Mouse (Mus musculus) spleen, postnatal 36 days (tissue): Measurements from ENCODE around the gene Tmc8.

Source experiments
- DNase-seq, 2 experiments: peaks; one replicate each; pipeline ENCODE4 v3.0.0; 2022; ENCODE audit warnings: low spot score in 2 of 2, mixed read lengths in 1 of 2

The Tmc8 gene

DNA sequence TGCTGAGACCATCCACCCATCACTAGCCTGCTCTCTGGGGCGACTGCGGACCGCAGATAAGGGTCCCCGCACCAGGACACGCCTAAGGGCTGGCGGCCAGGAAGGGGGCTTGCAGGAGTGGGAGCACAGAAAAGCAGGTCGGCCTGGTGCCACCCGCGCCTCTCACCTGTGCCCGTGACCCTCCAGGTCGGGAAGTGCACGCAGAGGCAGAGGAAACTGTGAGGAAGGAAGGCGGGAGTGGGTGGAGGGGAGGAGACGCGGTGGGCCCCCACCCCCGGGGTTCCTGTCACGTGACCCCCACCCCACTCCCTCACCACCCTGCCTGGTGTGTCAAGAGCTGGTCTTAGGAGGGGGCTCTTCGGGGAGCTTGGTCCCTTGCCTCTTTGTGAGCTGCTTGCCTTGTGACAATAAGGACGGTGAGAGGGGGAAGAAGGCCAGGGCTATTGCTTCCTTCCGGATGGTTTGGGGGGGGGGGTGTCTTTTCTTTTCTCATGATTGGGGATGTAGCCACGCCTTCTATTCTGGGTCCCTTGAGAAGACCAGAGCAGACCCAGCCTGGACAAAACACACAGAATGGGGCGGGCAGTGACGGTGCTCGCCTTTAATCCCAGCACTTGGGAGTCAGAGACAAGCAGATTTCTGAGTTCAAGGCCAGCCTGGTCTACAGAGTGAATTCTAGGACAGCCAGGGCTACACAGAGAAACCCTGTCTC, at the start of gene Tmc8, which contains the start of gene Tmc6:
Gene Tmc8, plus strand, starts transcription at position 84 of the 712 bp plus-strand sequence.
Gene Tmc6, minus strand, starts transcription at position 206 of the 712 bp plus-strand sequence.
- peak; percentile 92 to 93 for DNase-seq

DNA sequence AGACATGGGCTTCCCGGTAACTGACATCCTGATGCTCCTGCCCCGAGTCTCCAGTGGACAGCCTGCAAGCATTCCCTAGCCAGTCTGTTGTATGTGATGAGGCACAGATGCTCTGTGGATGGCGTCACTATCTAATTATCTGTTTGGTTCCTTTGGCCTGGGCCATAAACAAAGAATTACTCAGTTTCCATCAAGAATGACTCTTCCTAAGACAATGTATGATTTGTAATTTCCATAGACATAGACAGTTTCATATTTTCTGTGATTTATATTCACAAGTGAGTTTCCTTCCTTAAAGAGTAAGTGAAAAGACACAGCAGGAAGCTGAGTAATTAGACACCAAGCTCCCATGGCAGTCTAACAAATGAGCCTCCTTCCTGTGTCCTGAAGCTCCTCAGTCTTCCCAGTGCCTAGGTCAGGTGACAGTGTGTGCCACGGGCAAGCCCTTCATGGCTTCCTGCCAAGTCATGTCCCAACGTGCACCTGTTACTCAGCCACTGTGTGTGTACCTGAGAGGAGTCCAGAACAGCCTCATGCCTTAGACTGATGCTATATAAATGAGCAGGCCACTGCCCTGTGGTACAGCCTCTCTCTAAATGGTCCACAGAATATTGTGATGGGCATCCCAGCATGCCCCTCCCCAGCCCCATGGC, 45.7 kb upstream of the Tmc8 start:
- no peak for DNase-seq

DNA sequence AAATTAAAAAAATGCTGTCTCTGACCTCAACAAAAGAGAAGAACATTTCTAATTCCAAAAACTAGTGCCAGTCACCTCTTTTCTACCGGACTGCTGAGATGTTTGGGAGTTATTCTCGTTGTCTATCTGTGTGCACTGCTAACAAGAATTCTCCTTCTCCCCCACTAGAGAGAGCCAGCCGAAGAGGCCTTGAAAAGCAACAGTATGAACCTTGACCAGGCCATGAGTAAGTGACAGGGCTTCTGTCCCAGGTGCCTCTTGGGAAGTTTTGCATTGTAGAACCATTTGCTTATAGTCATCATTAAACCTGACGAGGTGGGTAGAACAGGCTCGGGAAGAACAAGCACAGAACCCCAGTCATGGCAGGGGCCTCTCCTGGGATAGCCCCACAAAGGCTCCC, 43.8 kb upstream of the Tmc8 start:
- no peak for DNase-seq

DNA sequence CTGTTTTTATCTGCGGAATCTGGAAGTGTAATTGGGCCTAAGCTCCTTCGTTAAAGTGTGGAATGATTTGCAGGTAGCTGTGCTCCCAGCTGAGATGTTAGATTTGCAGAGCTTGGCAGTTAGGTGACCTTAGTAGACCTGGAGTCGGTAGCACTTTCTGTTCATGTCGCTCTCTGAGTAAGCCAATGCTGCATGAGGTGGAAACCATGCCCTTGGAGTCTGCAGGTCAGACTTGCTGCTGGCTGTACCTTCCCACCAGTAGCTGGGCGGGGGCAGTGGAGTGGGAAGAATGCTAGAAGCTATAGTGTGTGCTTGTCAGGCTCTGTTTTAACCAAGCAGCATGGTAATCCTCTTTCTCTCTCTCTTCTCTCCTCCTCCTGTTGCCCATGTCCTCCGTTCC, 40.7 kb upstream of the Tmc8 start:
- no peak for DNase-seq

DNA sequence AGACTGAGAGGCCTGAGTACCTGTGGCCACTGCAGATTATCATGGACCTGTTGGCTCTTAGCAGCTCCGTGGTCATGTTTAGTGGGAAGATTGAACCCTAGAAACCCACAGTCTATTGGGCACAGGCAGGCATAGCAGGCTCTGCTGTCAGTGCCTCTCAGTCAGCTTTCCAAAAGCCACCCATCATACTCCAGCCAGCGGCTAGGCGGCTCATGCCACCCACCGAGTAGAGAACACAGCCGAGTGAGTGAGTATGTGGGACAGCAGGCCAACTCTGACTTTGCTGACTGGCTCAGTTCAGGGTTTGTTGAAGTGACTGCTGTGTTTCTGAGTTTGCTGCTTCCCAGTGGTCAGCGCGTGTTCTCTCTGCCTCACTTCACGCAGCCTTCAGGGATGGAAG, 39.6 kb upstream of the Tmc8 start:
- DNase-seq = no peak

DNA sequence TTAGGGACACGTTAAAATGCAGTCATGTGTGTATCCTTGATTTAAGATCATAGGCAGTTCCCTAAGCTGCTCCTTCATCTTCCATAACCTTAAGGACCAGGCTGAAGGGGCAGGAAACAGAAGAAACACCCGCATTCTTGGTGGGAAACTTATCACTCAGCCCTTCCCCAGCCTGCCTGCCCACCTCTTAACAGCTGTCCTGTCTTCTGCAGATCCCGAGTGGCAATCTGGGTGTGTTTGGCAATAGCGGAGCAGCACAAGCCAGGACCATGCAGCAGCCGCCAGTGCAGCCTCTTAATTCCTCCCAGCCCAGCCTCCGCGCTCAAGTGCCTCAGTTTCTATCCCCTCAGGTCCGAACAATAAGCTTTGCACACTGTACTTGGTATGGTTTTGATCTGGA, 39.2 kb upstream of the Tmc8 start:
- DNase-seq = no peak

DNA sequence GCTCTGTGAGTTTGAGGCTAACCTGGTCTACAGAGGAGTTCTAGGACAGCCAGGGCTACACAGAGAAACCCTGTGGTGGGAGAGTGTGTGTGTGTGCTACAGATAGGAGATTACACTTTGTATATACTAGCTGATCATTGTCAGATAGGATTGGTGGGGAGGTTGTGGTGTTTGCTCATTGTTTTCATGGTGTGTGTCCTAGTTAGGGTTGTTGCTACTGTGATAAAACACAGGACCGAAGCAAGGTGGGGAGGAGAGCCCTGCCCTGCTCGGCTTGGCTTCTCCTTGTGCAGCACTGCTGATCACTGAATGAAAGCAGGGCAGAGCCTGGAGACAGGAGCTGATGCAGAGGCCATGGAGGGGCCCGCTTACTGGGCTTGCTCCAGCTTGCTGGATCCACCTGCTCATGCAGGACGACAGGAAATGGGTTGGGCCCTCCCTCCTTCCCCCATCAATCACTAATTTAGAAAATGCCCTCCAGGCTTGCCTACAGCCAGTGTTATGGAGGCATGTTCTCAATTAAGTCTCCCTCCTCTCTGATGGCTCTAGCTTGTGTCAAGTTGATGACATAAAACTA, 38.3 kb upstream of the Tmc8 start:
- DNase-seq = no peak

DNA sequence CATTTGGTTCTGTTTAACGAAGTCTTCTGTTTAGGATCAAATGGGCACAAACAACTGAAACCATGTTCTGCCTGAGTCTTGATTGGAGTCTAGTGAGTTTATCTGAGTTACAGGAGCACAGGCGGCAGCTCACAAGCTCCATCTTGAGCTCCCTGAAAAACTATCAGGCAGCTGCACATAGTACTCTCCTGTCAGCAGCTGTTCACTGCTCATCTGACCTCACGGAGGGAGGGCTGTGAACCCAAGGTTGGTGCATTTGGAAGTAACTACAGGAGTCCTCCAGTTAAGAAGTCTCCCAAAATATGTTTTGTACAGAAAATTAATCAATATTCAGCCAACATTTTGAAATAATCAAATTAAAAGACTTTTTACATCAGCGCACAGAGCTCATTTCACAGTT, 33.2 kb upstream of the Tmc8 start:
- DNase-seq = no peak

DNA sequence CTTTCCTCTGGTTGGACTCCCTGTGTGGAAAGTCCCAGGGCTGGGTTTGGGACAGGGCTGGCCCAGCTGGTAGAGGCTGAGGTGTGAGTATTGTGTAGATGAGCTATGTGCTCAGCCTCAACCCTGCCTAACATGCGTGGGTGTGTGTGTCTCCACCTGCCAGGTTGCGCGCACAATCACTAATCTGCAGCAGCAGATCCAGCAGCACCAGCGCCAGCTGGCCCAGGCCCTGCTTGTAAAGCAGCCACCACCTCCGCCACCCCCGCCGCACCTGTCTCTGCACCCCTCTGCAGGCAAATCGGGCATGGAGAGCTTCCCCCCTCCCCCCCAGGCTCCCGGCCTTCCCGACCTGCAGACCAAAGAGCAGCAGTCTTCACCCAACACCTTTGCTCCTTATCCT, 32.5 kb upstream of the Tmc8 start:
- DNase-seq = no peak

DNA sequence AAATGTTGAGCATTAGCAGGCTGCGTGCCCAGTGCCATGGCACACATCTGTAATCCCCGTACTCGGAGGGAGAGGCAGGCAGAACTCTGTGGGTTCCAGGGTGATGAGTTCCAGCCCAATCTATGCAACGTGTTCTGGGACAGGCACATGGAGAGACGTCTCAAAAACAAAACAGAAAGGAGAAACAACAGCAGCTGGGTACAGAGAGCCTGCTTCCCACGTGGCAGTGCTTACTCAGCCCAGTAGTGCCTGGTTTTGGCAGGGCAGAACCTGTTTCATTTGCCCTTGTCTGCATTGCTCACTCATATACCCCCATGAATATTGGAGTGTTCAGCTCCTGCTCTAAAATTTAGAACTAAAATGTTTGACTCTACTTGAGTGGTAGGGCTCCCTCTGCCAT, 30.3 kb upstream of the Tmc8 start:
- no peak for DNase-seq

DNA sequence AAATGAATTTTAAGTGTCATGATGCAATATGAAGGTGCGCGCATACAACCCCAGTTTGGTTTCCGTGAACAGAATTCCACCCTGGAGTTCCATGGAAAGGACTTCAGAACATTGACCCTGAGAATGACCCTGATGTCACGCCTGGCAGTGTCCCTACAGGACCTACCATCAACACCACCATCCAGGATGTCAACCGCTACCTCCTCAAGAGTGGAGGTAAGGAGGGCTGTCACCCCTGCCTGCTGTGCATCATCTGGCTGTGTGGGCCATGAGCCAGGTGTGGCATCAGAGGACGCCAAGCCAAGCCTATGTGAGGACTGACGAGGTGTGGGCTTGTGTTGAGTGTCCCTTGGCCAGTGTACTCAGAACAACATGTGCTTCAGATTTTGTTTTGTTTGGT, 26.0 kb upstream of the Tmc8 start:
- DNase-seq = no peak

DNA sequence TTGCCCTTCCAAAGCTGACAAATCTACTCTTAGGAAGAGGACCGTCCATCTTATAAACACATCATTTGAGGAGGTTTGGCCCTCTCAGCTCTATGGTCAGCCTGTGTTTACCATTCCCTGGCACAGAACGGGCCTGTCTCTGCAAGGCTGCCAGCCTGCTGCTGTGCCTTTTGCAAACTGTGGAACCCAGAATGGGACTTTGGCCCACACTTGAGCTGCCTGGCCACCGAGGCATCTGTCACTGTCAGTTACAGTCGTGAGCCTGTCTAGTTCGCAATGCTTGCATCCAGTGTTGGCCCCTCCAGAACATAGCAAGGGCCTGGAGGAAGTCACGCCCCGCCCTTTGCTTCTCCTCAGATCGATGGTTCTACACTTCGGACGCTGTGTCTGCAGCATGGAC, 22.6 kb upstream of the Tmc8 start:
- no peak for DNase-seq

DNA sequence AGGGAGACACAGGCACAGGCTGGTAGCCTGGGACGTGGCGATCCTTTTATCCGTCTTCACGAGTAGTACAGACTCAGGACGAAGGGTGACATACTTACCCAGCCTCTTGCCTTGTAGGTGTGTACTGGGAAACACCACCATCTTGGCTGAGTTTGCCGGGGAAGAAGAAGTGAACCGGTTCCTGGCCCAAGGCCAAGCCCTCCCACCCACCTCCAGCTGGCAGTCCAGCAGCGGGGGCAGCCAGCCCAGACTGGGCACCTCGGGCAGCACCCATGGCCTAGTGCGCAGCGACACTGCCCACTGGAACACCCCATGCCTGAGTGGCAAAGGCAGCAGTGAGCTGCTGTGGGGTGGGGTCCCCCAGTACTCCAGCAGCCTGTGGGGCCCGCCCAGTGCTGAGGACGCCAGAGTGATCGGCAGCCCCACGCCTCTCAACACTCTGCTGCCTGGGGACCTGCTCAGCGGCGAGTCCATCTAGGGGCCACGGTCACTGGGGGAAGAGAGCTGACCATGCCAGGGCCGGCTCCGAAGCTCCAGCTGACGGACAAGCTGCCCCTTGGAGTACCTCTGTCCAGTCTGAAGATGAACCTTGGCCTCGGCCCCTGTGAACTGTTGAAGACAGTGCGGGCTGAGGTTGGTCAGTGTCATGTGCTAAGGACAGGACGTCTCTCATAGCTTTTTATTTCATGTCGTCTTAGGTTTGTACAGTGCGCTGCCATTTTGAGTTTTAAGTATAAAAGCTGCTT, 21.3 kb upstream of the Tmc8 start:
- DNase-seq = no peak

DNA sequence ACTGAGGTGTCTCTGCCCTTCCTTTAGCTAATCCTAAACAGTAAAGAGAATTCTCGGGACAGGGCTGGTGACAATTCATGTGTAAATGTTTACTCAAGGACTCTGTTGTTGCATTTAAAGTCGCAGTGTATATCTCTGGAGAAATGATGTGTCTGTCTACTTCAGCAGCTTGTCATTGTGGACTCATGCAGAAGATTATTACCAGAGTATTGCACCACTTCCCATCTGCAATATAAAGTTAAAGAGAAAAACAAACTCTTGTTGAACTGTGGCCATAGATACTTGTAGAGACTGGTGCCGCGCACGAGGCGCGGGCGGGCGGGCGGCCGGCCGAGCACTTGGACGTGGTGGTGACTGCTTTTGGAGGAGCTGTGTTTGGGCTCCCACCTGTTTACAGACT, 20.1 kb upstream of the Tmc8 start:
- DNase-seq = no peak

DNA sequence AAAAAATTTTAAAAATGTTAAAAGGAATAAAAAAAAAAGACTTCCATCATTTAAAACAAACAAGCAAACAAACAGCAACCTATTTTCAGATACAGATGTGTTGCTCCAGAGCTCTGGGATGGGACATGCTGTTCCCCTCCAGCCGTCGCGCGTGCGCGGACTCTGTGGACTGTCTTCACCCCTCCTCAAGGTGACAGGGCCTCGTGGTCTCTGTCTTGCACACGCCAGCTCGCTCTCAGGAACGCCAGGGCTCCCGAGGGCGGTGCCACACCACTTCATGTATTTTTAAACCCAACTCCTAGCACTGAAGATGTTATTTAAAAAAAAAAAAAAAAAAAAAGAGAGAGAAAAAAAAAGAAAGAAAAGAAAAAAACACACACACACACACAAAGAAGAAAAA, 19.6 kb upstream of the Tmc8 start:
- DNase-seq = no peak

DNA sequence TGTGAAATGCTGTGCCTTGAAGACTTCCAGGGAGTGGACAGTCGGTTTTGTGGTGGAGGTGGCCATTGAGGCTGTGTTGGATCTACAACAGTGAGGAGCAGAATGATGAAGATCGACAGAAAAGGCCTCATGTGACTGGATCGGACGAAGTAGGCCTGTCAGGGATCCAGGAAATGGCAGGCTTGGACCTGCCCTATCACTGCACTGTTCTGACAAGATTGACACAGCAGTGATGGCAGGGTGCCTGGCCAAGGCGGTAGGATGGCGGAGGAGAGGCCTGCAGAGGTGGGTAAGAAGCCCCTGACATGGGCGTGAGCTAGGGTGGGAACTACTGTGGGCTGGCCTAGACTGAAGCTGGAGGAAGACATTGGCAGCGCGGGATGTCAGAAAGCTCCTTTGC, 17.6 kb upstream of the Tmc8 start:
- DNase-seq = no peak

DNA sequence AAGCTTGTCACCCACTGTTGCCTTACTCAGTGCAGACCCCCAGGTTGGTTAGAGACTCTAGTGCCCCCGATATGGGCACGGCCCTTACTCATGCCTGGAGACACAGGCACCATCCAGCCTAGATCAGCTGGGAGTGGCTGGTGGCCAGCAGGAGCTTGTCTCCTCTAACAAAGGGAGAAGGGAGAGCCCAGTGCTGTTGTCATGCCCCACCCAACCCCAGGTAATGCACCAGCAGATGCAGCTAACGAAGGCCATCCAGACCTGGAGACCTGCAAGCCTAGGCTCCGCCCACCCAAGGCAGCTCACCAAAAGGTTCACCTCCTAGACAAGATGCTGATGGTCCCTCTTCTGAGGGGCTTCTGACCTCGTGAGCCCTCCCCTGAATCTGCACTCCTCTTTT, 16.5 kb upstream of the Tmc8 start:
- DNase-seq = no peak

DNA sequence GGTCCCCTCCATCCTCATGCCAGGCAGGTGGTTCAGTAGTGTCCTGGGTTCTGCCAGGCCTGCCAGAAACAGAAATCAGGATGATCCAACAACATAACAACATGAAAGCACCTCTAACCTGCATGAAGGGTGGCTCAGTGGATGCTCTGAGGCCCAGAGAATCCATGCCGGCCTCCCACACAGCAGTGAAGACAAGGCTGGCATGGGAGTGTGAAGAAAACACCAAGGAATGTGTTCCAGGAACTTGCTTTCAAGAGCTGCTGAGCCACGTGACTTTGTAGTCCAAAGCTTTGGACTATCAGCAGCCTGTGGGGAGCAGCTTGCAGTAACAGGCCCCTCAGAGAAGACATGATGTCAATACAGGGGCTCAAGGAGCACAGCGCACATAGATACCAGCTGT, 15.6 kb upstream of the Tmc8 start:
- no peak for DNase-seq

DNA sequence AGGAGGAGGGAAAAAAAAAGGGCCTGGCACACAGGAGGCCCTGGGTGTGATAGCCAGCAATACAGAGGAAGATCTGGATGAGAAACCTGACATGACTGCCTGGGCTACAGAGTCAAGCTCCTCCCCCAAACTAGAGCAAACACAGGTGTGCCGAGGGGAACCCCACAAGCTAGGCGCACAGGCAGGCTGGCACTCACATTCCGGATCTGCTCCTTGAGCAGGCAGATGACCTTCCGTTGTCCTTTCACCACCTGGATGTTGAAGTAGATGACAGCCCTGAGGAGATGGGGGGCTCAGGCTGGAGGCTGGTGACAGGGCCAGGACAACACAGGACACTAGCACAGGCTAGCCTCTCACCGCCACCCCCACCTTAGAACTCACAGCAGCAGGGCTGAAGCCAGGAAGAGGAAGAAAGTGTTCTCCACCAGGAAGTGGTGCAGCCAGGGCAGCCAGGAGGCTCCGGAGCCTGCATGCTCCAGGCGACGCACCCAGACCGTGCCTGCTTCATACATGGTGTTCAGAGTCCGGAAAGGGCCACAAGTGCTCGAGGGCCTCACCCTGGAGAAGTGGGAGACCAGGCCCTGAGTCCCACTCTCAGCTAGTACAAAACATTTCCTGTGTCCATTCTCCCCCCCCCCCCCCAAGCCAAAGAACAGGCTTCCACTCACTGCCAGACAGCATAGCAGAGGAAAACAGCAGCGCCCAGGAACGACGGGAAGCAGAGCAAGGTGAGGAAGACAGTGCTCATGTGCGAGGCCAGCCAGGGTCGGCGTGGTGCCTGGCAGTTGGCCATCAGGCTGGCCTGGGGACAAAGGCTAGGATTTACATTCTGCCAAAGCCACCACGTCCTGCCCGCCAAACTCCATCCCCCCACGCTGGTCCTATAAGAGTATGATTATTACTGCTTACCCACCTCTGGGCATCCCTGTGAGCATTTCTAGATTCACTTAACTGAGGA, 12.9 kb upstream of the Tmc8 start:
- no peak for DNase-seq

DNA sequence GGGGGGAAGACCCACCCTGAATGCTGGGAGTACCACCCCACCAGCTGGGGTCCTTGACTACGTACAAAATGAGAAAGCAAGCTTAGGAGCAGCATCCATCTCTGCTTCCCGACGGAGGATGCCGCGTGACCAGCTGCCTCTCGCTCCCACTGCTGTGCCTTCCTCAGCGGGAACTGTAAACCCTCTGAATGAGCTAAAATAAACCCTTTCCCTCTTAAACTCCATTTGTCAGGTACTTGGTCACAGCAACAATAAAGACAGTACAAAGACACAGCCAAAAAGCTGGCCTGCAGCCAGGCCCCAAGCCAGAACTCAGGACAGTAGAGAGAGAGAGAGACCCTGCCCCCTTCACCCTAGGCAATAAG, 12.2 kb upstream of the Tmc8 start:
- no peak for DNase-seq

DNA sequence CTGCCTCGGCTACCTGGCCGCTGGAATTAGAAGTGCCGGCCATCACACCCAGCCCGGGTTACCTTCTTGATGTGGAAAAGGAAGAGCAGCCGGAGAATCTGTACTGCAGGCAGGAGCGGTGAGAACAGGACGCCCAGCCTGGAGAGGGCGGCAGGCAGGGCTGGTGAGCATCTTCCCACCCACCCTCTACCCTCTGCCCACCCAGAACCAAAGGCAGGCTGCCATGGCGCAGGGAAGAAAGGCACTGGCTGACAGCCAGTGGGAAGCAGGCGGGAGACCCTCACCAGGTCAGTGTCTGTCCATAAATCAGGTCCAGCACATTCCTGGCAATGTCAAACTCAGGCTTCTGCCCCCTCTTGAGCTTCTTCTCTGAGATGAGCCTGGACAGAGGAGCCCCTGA, 11.5 kb upstream of the Tmc8 start:
- DNase-seq = no peak

DNA sequence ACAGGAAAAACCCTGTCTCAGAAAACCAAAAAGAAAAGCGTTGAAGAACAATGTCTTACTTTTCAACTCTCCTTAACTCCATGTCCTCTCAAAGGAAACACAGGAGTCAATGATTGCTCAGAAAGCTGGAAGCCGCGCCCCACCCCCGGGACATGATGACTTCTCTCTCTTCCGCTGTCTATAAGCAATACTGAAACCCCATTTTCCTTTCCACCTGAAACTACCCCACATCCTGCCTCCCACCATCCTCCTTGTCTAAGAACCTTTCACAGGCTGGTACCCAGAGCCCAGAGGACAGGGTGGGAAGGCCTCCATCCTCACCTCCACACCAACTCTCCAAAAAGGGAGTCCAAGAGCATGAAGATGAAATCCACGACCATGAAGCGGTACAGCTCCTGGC, 9.5 kb upstream of the Tmc8 start:
- DNase-seq = no peak
